Mouse (Mus musculus) kidney, postnatal 14 days (tissue): ENCODE data around the gene Fam71e2.
A peak's percentile ranks its signal among the peaks of the same experiment; 100 is the strongest.
"Not testable (repeated sequence)": the region's sequence is repeated elsewhere in the genome, so short reads cannot be mapped to it uniquely, and the experiment has no call there.

ENCODE experiments used
- DNase-seq: peaks from one replicate; pipeline ENCODE4 v3.0.0; 2022; ENCODE audit warnings: mixed read lengths

Gene Fam71e2

DNA sequence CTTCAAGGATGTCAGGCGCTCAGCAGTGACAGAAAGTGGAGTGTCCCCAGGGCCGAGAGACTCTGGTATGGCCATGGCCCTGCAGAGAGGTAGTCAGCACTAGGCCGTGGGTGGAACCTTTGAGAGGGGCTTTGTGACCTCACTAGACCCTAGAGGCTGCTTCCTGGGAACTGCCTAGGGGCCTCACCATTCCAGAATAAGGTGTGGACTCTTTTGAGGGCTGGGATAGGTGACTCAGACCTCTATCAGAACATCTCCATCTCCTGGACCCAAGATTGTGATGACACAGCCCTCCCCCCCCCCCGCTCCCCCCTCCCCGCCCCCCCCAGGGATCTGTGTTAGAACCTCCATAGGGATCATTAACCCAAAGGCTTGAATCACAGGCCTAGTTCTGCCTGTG lies at the start of gene Fam71e2:
Fam71e2 (minus strand) TSS at position 101 of the 400 bp plus-strand sequence.
- DNase-seq = no peak

DNA sequence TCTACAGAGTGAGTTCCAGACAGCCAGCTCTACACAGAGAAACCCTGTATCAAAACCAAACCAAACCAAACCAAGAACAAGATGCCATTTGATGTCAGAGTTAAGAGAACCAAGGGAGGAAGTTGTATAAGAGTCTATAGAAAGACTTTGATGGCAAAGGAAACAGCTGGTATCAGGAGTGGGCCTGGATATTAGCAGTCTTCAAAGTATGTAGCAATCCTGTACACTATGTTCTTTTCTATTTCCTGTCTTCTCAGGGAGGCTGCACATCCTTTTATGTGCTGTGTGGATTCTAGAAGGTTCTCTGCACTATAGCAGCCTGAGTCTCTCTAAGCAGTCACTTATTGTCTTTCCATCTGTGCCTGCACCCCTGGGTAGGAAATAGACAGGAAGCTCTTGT lies 45.5 kb upstream of the Fam71e2 start:
- DNase-seq = no peak

DNA sequence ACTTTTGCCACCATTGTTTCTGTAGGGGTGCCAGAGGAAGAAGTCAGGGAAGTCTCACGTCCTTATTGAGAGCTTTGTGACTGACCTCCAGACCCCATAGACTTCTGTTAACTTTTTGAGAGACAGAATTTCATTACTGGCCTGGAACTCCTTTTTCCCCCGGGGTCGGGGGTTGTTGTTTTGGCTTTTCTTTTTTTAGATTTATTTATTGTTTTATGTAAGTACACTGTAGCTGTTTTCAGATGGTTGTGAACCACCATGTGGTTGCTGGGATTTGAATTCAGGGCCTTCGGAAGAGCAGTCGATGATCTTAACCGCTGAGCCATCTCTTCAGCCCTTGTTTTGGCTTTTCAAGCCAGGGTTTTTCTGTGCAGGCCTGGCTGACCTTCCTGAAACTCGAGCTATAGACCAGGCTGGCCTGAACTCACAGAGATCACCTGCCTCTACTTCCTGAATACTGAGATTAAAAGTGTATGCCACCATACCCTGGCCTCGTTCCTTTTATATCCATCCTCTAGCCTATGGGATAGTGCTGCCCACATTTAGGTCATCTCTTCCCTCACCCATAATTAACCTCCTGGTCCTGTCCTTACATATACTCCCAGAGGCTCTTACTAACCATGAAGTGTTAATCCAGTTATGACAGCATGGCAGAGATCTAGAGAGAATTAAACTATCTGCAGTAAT lies 42.1 kb upstream of the Fam71e2 start:
- no peak for DNase-seq

DNA sequence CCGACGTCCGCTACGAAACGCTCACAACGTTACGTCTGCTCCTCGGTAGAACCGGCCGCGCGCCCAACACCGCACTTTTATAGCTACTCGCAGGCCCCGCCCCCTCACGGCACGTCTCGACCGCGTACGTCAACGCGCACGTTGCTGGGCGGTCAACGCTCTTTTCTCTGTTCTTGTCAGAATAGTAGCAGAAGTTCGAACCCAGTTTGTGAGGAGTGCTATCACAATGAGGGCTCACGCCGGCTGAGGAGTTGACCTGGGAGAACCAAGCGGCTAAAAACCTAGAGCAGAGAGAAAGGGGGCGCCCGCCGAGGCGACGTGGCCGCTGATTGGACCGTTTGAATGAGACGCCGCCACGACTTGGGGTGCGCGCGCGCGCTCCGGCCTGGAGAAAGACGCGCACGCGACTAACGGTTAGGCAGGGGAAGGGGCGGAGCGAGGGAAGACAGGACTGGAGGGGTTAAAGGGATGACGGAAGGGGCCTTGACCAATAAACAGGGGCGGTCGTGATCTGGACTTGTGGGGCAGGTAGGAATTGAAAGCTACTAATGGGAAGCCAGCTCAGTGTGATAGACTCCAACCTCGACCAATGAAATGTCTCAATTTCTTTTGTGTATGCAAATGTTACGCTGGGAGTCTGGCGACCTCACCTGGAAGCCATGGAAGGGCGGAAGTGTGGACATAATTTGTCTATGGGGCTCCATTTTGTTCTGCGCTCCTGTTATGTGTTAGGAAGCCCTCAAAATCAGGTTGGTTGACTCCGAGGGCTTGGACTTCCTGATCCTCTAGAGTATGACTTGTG lies 41.4 kb upstream of the Fam71e2 start, which contains the start of gene Ube2s:
Ube2s (minus strand) TSS at position 288 of the 802 bp plus-strand sequence.
- peak; percentile 99 for DNase-seq

DNA sequence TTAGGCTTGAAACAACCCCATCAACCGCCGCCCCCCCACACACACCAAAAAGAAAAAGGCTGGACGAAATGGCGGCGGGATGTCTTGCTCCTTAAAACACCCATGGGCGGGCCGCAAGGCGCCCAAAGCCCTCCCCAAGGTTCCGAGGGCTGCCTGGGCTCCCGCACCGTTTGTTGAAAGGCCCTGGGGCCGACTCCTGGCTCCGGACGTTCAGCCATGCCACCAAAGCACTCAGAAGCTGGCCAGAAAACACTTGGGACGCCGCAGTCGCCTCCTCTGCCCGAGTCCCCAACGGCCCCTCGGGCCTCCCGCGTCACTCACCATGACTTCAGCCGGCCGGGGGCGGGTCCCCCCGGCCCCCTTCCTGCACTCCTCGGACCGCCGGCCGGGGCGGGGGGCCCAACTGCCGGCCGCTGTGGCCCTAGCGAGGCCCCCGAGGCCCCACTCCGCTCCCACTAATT lies 40.8 kb upstream of the Fam71e2 start:
- no peak for DNase-seq

DNA sequence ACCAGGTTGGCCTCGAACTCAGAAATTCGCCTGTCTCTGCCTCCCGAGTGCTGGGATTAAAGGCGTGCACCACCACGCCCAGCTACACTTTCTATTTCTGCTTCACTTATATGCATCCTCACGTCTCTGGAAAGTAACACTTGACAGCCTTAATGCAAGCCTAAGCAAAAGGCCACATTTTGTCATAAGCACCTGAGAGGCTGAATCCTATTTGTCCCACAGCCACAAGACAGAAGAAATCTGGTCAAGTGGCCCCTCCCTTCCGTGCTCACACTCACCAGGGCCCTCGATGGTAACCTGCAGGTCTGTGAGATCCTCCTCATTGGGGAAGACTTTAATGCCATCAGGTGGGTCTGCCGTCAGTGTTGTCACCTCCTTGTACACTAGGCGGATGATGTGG lies 40.0 kb upstream of the Fam71e2 start:
- not testable (repeated sequence) for DNase-seq

DNA sequence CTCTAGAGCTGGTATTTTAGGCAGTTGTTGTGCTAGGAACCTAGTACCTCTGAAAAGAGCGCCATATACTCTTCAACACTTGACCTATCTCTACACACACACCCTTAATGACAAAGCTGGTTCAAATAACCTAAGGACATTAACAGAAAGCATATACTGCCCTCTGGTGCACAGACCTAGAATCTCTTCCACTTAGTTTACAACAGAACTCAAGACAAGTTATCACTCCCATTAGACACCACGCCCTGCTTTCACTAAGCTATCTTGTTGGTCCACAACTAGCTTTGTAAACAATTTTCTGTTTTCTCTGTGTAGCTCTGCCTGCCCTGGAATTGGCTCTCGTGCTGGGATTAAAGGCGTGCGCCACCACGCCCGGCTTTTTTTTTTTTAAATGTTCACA lies 35.6 kb upstream of the Fam71e2 start:
- DNase-seq = peak; percentile 52

DNA sequence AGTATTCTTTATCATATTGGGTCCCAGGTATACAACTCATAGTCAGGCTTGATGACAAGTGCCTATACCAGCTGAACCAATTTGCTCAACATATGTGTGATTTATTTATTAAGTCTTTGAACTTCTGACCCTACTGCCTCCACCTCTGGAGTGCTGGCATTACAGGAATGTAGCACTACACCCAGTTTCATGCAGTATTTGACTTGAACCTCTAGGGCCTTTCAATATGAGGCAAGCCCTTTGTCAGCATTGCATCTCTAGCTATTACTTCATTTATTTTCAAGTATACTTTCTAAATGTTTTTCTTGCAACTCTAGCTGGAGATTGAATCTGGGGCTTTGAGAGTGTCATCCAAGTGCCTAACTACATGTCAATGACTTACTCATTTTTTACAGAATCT lies 31.1 kb upstream of the Fam71e2 start:
- no peak for DNase-seq

DNA sequence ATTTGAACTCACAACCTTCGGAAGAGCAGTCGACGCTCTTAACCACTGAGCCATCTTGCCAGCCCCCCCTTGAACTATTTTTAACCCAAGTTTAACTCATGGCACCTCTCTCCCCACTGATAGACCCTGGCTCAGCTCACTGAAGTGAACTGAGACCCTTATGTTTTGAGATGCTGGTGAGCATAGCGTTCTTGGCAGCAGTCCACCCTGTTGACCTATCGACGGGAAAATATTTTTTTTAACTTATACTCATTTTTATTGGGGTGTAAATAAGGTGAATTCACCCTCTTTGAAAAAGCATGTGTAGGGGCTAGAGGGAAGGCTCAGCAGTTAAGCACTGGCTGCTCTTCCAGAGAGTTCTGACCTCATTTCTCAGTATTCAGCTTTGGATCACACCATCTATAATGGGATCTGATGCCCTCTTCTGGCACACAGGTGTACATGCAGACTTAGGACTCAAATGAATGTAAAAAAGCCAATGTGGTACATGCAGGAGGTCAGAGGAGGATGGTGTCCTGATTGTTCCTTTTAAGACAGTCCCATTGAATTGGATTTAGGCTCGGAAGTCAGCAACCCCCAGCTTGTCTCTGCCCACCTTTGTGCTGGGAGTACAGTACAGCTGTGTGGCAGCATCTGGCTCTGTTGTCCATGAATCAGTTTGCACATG lies 24.8 kb upstream of the Fam71e2 start:
- DNase-seq = peak; percentile 53

DNA sequence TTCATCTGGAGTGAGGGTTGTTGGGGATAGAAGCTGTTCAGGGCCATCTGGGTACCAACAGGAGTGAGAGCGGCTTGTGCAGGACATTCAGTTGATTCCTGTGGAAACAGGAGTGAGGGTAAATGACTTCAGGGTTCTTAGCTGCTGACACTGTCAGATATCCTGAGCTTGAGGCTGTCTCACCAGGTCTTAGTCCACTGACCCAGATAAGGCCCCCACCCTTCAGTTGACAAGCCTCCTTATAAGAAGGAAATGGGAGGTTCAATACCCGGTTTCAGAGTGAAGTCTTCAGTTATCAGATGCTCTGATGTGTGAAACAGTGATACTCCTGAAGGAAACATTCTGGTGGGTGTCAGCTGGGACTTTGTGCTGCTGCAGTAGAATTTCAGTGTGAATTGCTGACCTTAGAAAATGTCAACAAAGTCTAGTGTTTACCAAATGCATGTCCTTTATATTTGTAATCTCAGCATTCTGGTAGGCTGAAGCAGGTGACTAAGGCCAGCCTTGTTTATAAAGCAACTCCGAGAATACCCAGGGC lies 23.6 kb upstream of the Fam71e2 start:
- DNase-seq = no peak

DNA sequence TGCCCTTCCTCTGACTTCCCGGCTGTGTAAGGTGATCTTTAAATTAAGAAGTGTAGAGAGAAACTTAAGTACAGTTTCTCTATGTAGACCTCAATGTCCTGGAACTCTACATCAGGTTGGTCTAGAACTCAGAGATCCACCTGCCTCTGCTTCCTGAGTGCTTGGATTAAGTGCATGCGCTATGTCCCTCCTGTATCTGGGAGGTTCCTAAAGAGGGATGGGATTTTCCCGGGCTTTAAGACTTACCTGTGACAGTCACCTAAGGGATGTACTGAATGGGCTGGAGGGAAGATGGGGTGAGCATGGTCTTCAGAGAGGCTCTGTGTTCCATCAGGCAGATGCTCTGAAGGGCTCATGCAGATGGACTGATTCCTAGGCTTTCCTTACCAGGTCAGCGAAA lies 22.6 kb upstream of the Fam71e2 start:
- DNase-seq = no peak

DNA sequence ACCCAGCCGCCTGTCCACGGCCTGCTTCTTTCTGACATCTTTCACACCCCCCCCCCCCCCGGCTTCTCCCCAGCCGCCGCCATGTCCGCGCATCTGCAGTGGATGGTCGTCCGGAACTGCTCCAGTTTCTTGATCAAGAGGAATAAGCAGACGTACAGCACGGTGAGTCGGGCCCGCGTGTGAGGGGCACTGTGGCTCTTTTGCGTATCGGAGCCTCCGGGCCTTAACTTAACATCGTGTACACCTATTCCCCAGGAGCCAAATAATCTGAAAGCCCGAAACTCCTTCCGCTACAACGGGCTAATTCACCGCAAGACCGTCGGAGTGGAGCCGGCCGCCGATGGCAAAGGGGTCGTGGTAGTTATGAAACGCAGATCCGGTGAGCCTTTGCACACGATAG lies 22.1 kb upstream of the Fam71e2 start:
- not testable (repeated sequence) for DNase-seq

DNA sequence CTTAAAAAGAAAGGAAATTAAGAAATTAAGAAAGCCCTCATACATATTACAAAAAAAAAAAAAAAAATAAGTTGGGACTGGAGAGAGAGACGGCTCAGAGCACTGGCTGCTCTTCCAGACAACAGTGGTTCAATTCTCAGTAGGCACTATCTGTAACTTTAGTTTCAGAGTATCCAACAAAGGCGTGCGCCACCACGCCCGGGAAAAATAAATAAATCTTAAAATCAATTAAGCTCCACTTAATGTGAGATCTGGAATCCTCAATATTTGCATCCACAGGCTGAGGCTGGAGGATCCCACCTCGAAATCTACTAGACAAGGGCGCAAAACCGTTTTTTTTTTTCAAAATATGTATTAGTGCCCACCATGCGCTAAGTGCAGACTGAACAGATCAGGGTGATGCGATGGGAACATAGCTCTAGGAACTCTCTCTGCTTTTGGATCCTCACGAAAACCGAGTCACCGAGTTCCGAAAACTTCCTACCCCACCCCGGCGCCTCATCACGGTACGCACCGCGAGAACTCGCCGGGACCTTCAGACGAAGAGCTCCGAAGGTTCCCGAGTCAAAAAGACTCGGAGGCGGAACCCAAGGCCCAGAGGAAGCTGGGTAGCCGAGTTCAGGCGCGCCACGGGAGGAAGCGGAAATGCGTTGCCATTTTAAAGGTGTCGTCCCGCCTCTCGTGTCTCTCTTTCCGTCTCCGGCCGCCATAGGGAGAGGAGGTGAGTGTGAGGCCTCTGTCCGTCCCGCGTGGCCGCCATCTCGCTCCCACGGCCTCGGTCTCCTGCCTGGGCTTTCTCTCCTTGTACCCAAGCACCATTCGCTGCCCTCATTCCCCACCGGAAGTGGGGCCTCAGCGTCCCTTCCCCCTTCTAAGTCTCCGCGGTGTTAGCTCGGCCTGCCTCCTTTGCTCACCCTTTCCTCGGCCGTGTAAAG lies 21.4 kb upstream of the Fam71e2 start, which contains the start of gene Rpl28:
Rpl28 (plus strand) TSS at position 597 of the 935 bp plus-strand sequence.
- peak; percentile 98 for DNase-seq

DNA sequence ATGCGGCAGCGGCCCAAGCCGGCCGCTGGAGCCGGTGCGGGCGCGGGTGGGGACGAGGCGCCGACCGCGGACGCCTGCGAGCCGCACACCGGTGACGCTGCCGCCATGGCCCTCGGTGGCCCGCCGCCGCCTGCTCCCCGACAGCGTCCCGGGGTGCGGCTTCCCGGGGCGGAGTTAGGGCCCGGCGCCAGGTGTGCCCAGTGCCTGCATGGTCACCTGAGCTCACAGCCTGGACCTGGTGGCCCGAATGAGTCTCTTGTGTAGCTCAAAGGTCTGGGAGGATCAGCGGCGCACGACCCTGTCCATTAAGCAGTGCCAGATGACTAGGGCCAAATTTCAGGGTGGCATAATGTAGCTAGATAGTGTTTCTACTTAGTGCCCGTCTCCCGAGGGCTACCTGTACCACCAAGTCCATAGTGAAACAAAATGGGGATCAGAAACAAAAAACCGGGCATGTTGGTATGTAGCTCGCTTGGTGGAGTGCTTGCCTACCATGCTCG lies 18.4 kb upstream of the Fam71e2 start, which contains the start of gene Tmem238:
Tmem238 (minus strand) TSS at position 221 of the 500 bp plus-strand sequence.
- DNase-seq = peak; percentile 88

DNA sequence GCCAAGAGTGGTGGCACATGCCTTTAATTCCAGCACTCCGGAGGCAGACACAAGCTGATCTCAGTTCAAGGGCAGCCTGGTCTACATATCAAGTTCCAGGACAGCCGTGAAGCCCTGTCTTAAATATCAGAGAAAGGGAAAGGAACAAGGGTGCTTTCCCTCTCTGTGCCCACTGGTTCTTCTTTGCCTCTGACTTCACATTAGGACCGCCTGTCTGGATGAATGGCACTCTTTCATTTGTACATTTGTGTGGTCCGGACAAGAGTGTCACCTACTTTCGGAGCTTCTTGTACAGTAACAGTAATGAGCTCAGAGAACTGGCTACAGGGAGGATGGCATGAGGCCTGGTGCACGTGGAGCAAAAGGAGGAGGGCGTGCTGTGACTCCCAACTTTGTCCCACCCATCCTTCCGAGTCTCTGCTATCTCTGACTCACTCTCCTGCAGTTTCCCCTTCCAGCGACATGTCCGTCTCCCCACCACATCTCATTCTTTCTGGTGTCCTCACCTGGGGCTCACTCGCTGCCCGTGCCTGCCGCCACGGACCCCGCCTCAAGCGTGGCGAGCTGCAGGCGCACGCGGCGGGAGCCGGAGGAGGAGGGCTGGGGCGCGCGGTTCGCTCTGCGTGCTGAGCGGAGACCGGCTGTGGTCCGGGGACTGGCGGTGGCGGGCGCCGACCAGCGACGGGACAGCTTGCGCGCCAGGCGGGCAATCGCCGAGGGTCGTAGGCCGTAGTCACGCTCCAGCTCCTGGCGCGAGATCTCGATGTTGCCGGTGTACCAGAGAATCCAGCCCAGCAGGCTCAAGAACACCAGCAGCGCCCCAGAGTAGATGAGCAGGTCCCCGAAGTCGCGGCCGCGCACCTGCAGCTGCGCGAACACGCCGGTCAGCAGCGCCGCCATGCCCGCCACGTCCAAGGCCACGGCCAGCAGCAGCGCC lies 17.7 kb upstream of the Fam71e2 start:
- peak; percentile 79 for DNase-seq

DNA sequence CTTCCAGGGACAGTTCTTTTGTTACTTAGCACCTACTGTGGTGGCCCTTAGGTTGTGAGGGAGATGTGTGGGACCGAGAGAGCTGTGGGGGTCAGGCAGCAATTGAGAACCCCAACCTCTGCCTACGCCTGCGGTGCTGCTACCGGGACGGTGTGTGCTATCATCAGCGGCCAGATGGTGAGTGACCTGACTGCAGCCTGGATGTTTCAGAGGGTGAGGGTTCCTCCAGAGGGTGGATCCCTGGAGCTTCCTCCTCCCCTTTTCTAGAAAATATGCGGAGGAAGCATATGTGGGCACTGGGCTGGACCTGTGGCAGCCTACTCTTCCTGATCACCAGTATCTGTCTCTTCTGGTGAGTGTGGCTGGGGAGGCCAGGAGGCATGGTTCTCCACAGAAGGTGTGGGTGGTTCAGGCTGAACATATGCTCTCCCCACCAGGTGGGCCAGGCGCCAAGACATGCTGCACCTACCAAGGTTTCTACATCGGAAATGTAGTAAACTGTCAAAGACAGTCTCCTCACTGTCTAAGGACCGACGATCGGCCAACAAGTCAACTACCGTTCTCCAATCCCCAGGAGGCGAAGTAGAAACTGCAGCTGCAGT lies 12.7 kb upstream of the Fam71e2 start:
- no peak for DNase-seq

DNA sequence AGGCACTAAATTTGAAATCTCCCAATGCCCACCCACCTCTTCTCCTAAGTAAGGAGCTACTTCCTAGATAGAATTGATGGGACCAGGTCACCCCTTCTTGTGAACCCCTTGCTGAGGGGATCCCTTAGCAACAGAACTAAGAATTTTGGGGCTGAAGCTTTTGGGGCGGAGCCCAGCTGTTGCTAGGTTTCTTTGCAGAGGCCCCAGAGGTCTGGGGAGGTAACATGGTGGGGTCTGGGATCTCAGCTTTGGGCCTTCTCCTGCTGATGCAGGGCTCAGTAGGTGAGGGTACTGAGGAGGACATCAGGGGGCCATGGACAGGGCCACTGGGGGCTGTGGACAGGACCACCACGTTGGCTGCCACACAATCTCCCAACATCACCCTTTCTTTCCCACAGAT lies 11.7 kb upstream of the Fam71e2 start, which contains the start of the genes Il11 and Tmem190:
Il11 (minus strand) TSS at position 101 of the 400 bp plus-strand sequence.
Tmem190 (plus strand) TSS at position 179 of the 400 bp plus-strand sequence.
- DNase-seq = no peak

DNA sequence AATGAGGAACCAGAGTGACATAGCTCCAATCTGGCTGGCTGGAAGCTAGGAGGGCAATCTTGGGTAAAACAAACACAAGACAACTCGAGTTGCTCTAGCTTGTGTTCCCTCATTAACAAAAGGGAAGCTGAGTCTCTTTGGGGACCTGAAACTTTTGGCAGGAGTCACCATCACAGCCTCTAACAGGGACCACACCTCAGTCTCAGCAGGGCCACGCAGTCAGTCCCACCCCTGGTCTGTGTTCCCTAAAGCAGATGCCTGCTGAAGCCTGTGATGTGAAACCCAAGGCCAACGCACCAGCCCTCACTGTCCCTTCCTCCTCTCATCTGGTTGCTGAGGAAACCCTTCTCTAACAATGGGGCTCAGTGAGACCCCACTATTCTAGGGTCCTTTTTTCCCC lies 11.0 kb upstream of the Fam71e2 start:
- no peak for DNase-seq

DNA sequence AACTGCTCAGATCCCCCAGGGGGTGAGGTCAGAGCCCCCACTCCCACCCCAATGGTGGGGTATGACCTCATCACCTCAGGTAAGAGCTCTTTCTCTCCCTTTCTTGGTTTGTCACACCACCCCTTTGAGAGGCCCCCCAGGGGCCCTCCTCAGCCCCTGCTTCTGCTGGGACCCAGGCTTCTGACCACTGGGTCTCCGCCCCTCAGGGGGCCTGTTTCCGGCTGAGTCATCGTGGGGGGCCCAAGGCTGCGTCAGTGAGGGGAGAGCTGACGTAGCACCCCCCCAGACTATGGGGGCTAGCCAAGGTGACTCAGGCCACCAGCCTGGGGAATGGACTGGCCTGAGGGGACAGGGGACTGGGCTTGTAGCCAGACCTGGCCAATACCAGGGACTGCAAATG lies 8.8 kb upstream of the Fam71e2 start:
- DNase-seq = no peak
